Mouse (Mus musculus) gastrocnemius, postnatal 4 days (tissue): Measurements from ENCODE around the gene Hgd. TPM values are rescaled to one million over a fixed set of nuclear protein-coding genes. Genes with fewer than 3 reads are reported as not detected.
A peak's percentile ranks its signal among the peaks of the same experiment; 100 is the strongest.

ENCODE experiments used
- DNase-seq, 2 experiments: peaks; one replicate each; pipeline ENCODE4 v3.0.0; 2021 to 2022; ENCODE audit warnings: low spot score in 2 of 2, mixed read lengths in 2 of 2
- total RNA-seq, 2 experiments: library from RNA; stranded (reverse); gene quantifications; 2 replicates each; pipeline ENCODE4 v1.2.3; 2021

Gene Hgd
- total RNA-seq, 2 experiments from 2014 or later = 1.1 TPM; not detected in 1

GRCm38 (mm10) chr16:37580651-37581050 is 698 bp downstream of the Hgd start:
- no peak for DNase-seq

- no peak for DNase-seq
Measured at GRCm38 (mm10) chr16:37581901-37582300, 1.9 kb downstream of the Hgd start.

DNA sequence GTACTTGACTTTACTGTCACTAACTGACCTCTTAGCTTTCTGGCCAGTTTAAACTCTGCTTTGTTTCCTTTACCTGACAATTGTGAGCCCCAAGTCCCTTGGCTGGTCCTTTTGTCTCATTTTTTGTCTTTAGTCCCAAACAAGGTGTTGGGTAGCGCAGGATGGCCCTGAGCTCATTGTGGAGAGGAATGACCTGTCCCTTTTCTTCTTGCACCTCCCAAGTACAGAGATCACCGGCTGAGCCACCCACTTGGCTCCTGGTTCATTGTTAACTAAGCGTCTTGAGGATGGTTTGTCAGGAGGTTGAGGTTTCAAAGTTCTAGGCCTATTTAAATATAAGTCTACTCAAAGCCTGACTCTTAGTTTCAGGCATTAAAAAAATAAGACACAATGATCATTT is 3.4 kb downstream of the Hgd start:
- no peak for DNase-seq

DNA sequence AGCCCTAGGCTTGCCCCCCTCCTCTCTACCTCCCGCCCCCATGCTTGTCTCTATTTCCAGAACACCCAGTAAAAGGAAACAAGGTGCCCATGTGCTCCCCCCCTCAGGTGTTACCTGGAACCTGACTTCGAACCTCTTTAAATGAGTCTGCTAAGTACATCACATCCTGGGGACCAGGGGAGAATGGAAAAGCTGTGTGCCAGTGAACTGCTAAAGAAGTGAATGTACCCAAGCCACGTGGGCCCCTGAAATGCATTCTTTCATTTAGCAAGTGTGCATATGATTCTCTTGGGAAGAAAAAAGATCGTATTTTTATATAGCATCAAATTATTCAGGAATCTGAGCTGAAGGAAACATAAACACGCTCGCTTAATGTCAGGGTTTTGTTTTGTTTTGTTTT is 3.8 kb downstream of the Hgd start:
- no peak for DNase-seq

DNA sequence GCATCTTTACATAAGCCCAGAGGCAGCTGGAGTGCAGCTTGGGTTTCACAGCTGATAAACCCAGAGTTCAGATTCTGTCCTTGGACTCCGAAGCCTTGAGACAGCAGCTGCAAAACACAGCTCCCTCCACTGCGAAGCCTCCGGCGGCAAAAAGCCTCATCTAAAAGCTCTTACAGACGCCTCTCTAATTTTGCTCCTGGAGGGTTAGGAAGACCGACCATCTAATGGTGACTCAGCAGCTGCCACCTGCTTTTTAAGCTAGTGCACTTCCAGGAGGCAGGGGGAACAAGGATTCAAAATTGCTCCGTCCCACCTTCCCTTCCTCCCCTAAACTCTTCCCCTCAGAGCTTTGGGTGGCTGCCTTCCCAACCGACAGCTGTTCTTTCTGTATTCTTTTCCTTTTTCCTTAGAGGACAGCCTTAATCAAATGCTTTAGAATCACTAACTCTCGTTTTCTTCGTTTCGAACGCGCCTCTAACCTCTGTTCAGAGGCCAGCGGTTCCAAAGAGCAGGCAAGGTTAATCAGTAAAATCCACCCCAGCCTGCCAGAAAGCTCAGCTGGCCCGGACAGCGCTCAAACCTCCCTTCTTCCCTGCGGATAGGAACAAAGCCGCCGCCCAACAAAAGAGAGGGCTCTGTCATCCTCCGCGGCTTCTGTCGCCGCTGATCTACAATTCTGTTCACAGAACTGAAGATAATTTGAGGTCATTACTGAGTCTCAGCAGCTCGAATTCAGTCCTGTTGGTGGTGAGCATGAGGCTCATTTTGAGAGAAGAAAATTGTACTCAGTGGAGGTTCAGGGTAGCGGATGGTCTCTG is 4.5 kb downstream of the Hgd start:
- peak; percentile 38 to 64 for DNase-seq

DNA sequence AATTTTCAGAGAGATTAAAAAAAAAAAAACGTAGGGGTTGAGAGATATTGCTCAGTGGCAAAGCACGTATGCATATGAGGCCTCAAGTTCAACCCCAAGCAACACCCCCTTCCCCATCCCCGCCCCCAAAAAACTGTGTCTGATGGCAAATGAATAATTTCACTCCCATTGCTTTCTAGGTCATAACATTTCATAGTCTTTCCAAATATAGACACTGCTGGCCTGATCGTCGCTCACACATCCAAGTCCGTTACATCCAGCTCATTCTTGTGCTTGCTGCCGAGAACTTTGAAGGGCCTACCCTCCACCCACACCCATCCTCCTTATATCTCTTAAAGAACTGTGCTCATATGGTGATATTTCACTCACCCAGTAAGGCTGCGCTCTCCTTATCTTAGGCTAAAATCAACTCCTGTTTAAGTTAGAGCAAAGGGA is 5.2 kb downstream of the Hgd start:
- no peak for DNase-seq

DNA sequence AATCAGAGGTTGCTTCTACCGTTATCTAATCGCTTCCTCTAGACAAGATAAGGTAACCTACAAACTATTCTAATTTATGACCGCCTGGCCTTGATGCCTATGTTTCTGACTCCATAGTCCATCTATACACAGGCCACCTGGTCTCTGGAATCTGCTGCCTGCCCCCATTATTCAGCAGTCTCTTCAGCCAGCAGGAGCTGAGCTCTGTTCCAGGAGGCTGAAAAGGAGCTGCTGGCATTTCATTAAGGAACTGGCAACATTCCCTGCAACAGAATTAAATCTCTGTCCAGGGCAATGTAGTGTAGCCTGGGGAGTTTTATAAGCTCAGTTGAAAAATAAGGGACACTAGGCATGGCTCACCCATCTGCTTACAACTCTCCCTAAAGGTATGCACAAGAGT is 11.0 kb downstream of the Hgd start:
- no peak for DNase-seq

DNA sequence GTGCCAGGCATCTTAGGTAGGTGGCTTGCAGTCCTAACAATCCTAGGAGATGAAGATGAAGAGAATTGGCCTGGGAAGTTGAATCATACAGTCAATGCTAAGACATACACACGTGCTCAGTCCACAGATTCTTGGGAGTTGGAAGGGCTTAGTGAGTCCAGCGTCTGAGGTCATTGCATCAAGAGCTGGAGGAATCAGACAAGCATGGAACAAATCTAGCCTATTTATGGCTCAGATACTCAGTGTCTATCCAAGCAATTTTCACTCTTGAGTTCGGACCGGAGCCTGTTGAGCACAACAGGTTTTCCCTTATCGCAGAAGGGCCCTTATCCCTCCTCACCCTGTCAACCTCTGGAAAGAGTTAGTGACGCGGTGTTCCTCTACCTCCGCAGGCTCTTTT is 11.6 kb downstream of the Hgd start:
- no peak for DNase-seq

DNA sequence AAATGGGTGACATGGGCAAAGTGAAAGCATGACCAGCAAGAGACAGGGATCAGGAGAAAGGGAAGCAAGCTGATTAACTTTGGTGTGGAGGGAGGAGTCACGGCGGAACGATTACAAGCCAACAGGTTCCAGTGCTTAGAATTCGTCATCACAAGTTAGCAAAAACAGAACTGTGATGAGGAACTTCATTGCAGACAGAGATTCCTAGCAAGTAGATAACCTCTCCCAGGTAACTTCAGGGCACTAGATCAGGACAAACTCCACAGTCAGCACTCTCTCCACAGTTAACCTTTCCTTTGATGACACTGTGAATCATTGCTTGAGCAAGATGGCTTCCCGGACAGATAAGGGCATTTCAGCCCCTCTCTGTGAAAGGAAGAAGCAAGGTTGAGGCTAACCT is 17.5 kb downstream of the Hgd start:
- no peak for DNase-seq

DNA sequence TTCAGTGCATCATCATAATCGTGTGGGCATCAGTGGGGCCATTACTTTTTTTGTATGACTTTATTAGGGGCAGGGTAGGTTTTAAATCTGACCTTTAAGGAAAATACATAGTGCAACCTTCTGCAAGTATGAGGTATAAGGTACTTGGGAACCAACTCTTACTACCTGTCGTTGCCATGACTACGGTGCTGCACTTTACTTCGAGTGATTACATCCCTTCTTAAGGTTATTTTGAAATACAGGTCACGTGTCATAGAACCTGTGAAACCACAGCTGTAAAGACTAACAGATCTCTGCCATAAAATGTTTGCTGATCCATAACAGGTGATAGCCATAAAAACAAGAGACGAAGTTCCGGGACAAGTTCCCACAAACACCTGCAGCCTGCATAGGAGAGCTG is 18.5 kb downstream of the Hgd start:
- no peak for DNase-seq

- no peak for DNase-seq
Measured at GRCm38 (mm10) chr16:37599326-37599725, 19.4 kb downstream of the Hgd start.

DNA sequence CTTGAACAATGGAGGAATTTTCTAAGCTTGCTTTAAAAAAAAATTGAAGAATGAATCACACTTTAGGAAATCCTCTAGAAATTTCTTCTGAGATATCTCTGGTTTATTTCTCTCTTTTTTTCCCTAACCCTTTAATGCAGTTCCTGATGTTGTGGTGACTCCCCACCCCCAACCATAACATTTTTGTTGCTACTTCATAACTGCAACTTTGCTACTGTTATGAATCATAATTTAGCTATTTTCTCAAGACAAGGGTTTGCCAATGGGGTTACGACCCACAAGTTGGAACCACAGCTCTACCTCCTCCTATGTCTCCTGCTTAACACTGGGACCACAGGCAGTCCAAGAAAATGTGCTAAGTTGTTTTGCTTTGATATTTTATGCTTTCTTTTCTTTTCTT is 23.5 kb downstream of the Hgd start:
- DNase-seq = no peak

DNA sequence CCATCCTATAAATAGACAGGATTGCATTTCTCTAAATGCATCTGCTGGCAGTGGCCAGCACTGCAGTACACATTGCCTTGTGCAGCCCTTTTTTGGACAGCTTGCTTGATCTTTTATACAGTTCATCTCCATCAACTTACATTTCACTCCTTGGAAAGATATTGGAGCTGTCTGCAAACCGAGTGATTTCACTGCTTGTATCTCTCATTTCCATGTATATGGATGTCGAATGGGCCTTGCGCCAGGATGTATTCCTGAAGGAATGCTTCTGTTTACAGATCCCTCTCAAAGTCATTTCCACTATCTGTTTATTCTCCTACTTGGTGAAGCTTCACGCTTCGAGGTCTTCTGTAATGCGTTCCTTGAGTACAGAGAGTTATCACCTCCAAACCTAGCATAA is 24.3 kb downstream of the Hgd start:
- DNase-seq = no peak

DNA sequence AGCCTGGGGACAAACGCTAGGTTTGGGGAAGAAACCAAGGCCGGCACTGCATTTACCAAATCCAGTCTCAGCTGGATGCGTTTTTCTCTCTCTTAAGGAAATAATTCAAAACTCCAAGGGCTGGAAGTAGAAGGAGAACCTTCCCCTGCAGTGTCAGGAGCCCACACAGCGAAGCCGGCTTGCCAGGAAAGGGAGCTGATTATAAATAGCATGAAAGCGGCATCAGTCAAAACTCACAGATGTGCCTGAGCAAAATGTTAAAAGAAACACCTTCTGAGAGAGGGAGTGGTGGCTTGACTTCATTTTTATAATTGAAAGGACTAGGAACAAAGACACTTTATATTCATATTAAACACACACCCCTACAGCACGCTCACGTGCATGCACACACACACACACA is 30.4 kb downstream of the Hgd start:
- no peak for DNase-seq

GRCm38 (mm10) chr16:37611072-37611471 is 31.1 kb downstream of the Hgd start:
- no peak for DNase-seq

- DNase-seq = no peak
Measured at GRCm38 (mm10) chr16:37612013-37612412, 32.1 kb downstream of the Hgd start.

GRCm38 (mm10) chr16:37614540-37614939 is 34.6 kb downstream of the Hgd start:
- no peak for DNase-seq

DNA sequence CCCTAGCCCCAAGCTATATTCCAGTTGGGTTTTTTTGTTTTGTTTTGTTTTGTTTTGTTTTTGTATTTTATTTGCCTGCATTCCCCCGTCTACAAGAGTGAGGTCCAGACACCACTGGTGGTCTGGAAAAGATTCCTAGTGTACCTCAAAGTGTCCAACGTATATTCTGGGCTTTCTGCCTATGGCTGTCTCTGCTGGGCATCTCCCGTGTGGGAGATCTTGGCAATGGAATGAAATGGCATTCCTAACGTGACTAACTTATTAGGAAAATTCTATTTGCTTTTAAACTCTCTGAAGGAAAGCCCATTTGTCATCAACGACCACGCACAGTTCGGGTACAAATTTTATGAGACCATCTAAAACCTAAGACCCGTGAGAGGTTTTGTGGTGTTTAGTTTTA is 35.5 kb downstream of the Hgd start:
- no peak for DNase-seq

DNA sequence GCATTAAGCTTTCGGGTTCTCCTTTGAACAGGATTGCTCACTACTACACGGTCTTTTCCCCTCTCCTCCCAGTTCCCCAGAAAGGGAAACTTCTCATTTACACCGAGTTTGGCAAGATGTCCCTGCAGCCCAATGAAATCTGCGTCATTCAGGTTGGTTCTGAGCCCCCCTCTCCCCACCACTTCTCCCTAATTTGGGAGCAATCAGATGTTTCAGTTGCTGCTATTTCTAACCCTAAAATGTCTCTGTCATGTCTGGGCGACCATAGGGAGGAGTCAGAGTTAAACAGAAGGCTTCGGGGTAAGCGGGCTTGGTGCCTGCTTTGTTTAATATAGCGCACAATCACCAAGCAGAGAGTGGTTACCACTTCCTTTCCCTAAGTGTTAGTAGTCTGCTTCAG is 36.2 kb downstream of the Hgd start:
- no peak for DNase-seq

DNA sequence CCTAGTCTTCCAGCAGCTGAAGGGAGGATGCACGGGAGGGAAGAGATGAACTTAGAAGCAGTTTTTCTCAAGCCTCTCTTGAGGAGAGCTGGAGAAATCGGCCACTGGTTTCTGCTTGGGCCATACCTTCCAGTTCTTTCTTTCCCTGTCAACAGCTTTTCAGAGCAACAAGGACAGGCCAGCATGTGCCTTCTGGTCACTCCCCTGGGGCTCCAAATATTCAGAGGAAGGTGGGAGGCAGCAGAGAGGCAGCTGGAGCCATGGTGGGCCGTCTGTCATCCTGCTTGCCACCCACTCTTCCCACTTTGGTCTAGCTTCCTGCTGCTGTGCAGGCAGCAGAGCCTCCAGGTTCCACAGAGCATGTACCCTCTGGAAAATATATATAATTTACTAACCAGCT is 37.7 kb downstream of the Hgd start:
- no peak for DNase-seq

DNA sequence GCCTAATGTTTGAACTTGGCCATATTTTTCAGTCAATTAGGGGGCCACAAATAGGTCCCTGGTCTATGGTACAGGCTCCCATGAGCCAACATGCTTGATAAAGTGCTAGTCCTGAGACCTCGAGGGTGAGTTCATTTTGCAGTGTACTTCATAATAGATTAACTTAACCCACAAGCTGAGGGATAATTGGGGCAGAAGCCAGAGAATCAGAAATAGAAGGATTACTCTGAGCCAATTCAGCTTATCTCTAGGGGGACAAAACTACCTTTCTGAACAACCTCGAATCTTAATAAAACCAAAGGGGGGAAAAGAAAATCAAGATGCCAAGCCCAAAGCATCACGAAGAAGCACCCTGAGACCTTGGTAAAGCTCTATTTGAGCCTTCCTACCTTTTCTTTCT is 42.5 kb downstream of the Hgd start:
- DNase-seq = no peak

- no peak for DNase-seq
Measured at GRCm38 (mm10) chr16:37622919-37623318, 43.0 kb downstream of the Hgd start.

DNA sequence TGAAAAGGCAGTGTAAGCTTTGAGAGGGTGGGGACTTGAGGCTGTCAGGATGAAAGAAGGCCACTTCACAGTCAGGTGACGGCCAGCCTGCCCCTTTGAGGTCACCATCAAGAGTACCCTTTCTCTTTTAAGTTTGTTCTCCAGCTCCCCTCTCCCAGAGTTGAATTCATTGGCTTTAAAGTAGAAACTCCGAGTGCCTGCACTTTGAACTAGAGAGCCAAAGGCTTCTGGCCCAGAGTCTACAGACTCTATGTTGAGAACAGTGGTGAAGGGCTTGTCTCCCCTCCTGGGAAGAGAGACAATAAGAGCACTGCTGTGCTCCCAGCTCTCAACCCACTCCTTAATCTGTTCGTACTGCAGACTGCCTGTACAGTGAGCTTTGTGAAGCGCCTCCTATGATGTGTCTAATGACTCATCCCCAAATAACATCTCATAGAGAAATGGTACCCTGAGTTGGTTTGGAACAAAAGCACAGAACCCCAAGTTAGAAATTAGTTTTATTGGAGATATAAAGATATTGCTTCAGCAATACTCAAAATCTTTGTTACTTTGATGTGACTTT is 46.5 kb downstream of the Hgd start:
- DNase-seq = no peak
